Mouse (Mus musculus) midbrain, embryonic 15.5 days (tissue): ENCODE measurements around the gene Plbd2. TPM values are rescaled to one million over a fixed set of nuclear protein-coding genes. Genes with fewer than 3 reads are reported as not detected.
A peak's percentile ranks its signal among the peaks of the same experiment; 100 is the strongest.
"Not testable (repeated sequence)": the region's sequence is repeated elsewhere in the genome, so short reads cannot be mapped to it uniquely, and the experiment has no call there.

Source experiments
- ATAC-seq: fragments of 200-750 bp; cut with Nextera tagmentation; replicated peaks from 2 replicates; pipeline ENCODE4 v1.8.0; 2017; ENCODE audit warnings: moderate TSS enrichment
- H3K27ac ChIP-seq: fragments of 300-500 bp; sonication (generic); 2 replicates; pipeline ENCODE4 v1.5.1; 2015; ENCODE audit warnings: mild to moderate bottlenecking, inconsistent platforms
- H3K27me3 ChIP-seq: fragments of 300-500 bp; sonication (generic); replicated peaks from 2 replicates; pipeline ENCODE4 v1.6.1; 2015; ENCODE audit warnings: inconsistent platforms
- H3K36me3 ChIP-seq: fragments of 300-500 bp; sonication (generic); replicated peaks from 2 replicates; pipeline ENCODE4 v1.6.1; 2015; ENCODE audit warnings: inconsistent platforms
- H3K4me1 ChIP-seq: fragments of 300-500 bp; sonication (generic); 2 replicates; pipeline ENCODE4 v1.6.1; 2015; ENCODE audit warnings: inconsistent platforms
- H3K4me2 ChIP-seq: fragments of 300-500 bp; sonication (generic); 2 replicates; pipeline ENCODE4 v1.6.1; 2015; ENCODE audit warnings: inconsistent platforms, mild to moderate bottlenecking, moderate library complexity
- H3K4me3 ChIP-seq: fragments of 300-500 bp; sonication (generic); 2 replicates; pipeline ENCODE4 v1.5.1; 2015; ENCODE audit warnings: mild to moderate bottlenecking, inconsistent platforms
- H3K9ac ChIP-seq: fragments of 300-500 bp; sonication (generic); 2 replicates; pipeline ENCODE4 v1.6.1; 2015; ENCODE audit warnings: mild to moderate bottlenecking, inconsistent platforms
- H3K9me3 ChIP-seq: fragments of 300-500 bp; sonication (generic); 2 replicates; pipeline ENCODE4 v1.6.1; 2016; ENCODE audit warnings: inconsistent platforms
- WGBS: fragments of 180-500 bp; shearing (Covaris S2); methylation state at CpG from one replicate; pipeline ENCODE4 v1.1.7; 2015; ENCODE audit warnings: mixed read lengths; 5-methylcytosine and 5-hydroxymethylcytosine counted together
- polyA plus RNA-seq: library from polyadenylated mRNA; unstranded; fragments of >200 nt; fragmentation: Nextera tagmentation; extraction: Ambion mirVana; gene quantifications from 2 replicates; pipeline ENCODE4 v1.2.1, GENCODE M21; 2015

Gene Plbd2
- polyA plus RNA-seq, 1 experiment from 2014 or later, result 36.8 TPM

DNA sequence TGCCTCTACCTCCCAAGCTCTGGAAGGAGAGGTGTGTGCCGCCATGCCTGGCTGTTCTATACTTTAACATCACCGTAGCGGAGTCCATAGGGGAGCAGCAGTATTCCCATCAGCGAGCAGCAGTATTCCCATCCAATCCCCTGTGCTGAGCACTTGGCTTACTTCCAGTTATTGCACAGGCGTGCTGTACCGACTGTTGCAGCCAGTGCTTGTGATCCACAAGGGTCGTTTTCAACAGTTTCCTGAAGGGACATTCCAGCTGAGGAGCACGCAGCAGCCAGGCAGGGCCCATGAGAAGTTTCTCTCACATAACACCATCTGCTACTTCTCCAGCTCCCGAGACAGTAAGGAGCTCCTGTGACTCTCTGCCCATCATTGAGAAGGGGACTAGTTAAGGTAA lies 3.1 kb upstream of the Plbd2 start:
- 62% methylated on average over 9 of the region's 9 CpGs for WGBS

DNA sequence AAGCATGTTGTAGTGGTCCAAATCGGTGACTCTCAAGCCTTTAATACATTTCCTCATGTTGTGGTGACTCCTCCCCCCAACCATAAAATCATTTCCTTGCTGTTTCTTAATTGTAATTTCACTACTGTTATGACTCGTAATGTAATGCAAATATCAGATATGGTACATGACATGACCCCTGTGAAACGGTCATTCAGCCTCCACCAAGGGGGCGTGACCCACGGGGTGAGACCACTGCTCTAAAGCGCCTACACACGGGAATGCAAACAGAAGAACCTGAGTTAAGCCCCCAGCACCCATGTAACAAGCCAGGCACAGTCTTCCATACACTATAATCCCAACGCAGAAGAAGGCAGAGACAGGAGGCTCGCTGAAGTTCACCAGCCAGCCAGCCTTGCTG lies 2.4 kb upstream of the Plbd2 start:
- Histone ChIP-seq H3K4me1 (peaks cover 21% of the 10 kb centered on the region), H3K9me3 (no peaks in the 10 kb centered on the region), H3K27me3 (no peaks in the 10 kb centered on the region), H3K4me3 (no peak overlapping the region), H3K9ac (no peak overlapping the region), H3K36me3 (no peaks in the 10 kb centered on the region), H3K4me2 (no peak overlapping the region), H3K27ac (no peak overlapping the region)
- WGBS, result 75% methylated on average over 9 of the region's 9 CpGs
- ATAC-seq, result no peak

More for the DNA sequence above, 3.1 kb upstream of the Plbd2 start:
- Histone ChIP-seq H3K4me3 (no peak overlapping the region), H3K9ac (no peak overlapping the region), H3K9me3 (no peaks in the 10 kb centered on the region), H3K4me1 (peaks cover 25% of the 10 kb centered on the region), H3K27me3 (peaks cover 6% of the 10 kb centered on the region; the same call in 1 of the 2 replicates), H3K4me2 (no peak overlapping the region), H3K36me3 (no peaks in the 10 kb centered on the region), H3K27ac (no peak overlapping the region)
- no peak for ATAC-seq

DNA sequence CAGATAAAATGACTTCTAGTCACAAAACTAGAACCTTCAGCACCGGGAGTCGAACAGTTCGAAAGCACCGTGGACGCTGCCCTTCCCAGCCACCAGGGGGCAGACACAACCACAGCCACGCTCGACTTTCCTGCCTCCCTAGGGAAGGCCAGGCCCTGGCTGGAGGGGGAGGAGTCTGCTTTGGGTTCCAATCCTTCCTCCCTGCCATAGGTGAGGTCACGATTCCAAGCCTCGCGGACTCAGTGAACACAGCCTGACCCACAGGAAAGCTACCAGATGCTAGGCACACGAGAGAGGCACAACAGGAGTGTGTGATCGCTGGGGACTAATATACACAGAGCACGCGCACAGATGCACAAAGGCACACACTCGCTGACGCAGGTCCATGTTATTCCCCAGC lies 1.9 kb upstream of the Plbd2 start:
- Histone ChIP-seq H3K4me1 (peaks cover 19% of the 10 kb centered on the region), H3K9me3 (no peaks in the 10 kb centered on the region), H3K27me3 (no peaks in the 10 kb centered on the region), H3K27ac (no peak overlapping the region), H3K4me2 (no peak overlapping the region), H3K36me3 (no peaks in the 10 kb centered on the region), H3K4me3 (no peak overlapping the region), H3K9ac (no peak overlapping the region)
- no peak for ATAC-seq
- 24% methylated on average over 16 of the region's 16 CpGs for WGBS

DNA sequence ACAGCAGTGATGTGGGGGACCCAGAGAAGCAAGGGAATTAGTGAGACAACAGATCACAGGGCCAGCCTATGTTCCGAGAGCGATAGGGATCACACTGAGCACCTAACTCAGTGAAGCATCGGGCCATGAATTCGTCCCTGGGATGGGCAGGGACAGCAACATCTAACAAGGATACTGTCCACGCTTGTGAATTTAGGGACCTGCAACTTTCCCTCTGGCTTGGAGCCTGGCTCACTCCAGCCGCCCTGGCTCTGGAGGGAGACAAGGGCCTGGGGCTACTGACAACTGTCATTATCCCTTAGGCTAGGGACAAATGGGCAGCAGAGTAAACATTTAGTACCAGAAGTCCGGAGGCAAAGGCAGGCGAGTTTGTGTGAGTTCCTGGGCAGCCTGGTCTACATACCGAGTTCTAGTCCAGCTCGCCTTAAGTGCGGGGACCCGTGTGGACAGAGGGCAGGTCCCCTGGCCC lies 716 bp downstream of the Plbd2 start:
- Histone ChIP-seq H3K4me3 (peak overlapping the region; percentile 90), H3K27ac (0 out of 2 replicates have a peak overlapping the region, but pooled peaks have one; percentile 51), H3K36me3 (no peaks in the 10 kb centered on the region), H3K9me3 (no peaks in the 10 kb centered on the region), H3K9ac (peak overlapping the region; percentile 89), H3K4me2 (peak overlapping the region; percentile 92), H3K4me1 (peaks cover 17% of the 10 kb centered on the region), H3K27me3 (no peaks in the 10 kb centered on the region)
- 7% methylated on average over 12 of the region's 12 CpGs for WGBS
- ATAC-seq, result peak; percentile 35

DNA sequence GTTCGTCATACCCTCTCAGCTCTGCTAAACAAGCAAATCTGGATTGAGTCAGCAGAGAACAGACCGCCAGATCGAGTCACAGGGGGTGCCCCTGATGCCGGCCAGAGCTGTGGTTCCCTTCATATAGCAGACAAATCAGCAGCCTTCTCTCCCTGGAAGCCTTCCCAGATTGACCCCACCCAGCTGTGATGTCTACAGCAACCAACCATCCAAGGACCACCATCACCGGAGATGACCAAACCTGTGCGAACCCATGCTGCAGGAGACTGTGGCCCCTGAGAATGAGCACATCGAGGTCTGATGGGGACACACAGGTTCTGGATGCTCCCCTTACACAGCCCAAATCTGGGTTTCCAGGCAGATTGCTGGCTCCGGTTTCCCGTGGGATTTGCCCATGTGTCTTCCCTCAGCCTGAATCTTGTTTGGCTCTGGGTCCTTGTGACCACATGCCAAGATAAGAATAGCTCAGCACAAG lies 1.2 kb downstream of the Plbd2 start:
- no peaks in the 10 kb centered on the region for H3K27me3 ChIP-seq
- no peaks in the 10 kb centered on the region for H3K9me3 ChIP-seq
- peak overlapping the region; percentile 92 for H3K4me2 ChIP-seq
- H3K9ac ChIP-seq, result peak overlapping the region; percentile 89
- no peaks in the 10 kb centered on the region for H3K36me3 ChIP-seq
- peaks cover 17% of the 10 kb centered on the region for H3K4me1 ChIP-seq
- WGBS, result 73% methylated on average over 9 of the region's 9 CpGs
- no peak for ATAC-seq
- H3K4me3 ChIP-seq, result peak overlapping the region; percentile 90
- no peak overlapping the region for H3K27ac ChIP-seq

DNA sequence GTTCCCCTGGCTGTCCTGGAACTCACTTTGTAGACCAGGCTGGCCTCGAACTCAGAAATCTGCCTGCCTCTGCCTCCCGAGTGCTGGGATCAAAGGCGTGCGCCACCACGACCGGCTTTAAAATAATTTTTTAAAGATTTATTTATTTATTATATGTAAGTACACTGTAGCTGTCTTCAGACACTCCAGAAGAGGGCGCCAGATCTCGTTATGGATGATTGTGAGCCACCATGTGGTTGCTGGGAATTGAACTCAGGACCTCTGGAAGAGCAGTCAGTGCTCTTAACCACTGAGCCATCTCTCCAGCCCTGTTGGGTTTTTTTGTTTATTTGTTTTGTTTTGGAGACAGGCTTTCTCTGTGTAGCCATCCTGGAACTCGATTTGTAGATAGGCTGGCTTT lies 2.8 kb downstream of the Plbd2 start:
- not testable (repeated sequence) for H3K27me3 ChIP-seq, H3K27ac ChIP-seq, H3K4me3 ChIP-seq, H3K36me3 ChIP-seq, H3K9me3 ChIP-seq, H3K4me2 ChIP-seq, H3K9ac ChIP-seq, ATAC-seq
- 89% methylated on average over 9 of the region's 9 CpGs for WGBS
- peaks cover 17% of the 10 kb centered on the region for H3K4me1 ChIP-seq

DNA sequence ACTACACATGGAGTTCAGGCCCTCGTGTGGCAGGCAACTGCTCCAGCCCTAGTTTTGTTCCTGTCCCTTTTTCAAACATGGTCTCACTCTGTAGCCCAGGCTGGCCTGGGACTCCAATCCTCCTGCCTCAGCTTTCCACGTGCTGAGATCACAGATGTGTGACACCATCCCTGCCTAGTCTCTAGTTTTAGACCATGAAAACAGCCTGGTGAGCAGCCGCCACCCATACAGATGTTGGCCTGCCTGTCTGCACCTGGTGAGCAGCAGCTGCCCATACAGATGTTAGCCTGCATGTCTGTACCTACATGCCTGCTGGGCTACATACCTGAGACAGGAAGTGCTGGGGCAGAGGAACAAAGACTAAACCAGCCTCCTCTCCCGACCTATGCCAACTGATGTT lies 4.2 kb downstream of the Plbd2 start:
- Histone ChIP-seq H3K4me3 (no peak overlapping the region), H3K27me3 (no peaks in the 10 kb centered on the region), H3K27ac (no peak overlapping the region), H3K4me1 (peaks cover 17% of the 10 kb centered on the region), H3K9me3 (no peaks in the 10 kb centered on the region), H3K4me2 (no peak overlapping the region), H3K36me3 (no peaks in the 10 kb centered on the region), H3K9ac (no peak overlapping the region)
- ATAC-seq, result no peak
- WGBS, result 85% methylated on average over 4 of the region's 4 CpGs

DNA sequence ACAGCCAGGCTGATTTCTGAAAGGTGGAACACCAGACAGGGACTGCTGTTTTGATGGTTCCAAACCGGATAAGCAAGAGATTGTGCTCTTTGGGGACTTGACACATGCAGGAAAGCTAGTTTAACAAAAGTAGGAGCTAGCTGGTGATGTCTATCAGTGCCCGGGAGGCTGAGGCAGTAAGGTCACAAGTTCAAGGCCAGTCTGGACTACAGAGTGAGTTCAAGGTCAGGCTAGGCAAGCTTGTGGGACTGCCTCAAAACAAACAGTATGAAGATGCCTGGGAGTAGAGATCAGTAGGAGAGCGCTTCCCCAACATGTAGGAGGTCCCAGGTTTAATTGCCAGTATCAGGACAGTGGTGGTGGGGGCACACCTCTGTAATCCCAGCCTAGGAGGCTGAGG lies 6.4 kb downstream of the Plbd2 start:
- no peaks in the 10 kb centered on the region for H3K9me3 ChIP-seq
- H3K36me3 ChIP-seq, result 0 out of 2 replicates have a peak, but pooled peaks cover 3% of the 10 kb centered on the region
- H3K9ac ChIP-seq, result no peak overlapping the region
- H3K4me1 ChIP-seq, result peaks cover 7% of the 10 kb centered on the region
- no peak overlapping the region for H3K27ac ChIP-seq
- no peak for ATAC-seq
- no peak overlapping the region for H3K4me2 ChIP-seq
- no peaks in the 10 kb centered on the region for H3K27me3 ChIP-seq
- no peak overlapping the region for H3K4me3 ChIP-seq
- WGBS, result 91% methylated on average over 3 of the region's 3 CpGs

DNA sequence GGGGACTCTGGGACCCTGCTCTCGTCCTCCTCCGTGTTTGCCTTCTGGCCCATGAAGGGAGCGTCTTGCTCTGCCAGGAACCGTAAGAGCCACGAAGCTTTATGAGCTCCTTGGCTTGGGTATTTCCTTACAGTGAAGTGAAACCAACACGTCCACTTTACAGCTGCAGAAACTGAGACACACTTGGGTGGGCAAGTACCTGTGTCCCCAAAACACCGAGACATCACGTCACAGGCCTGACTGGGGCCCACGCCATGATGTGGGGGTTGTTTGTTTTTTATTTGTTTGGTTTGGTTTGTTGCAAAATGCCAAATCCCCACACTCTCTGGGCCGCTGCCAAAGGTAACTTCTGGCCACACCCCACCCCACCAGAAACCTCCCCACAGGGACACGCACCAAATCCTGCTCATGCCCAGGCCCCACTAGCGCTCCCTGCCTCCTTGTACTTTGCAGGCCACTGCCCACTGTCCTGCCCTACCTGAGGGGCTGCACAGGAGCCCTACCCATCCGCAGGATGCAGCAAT lies 7.7 kb downstream of the Plbd2 start:
- 88% methylated on average over 13 of the region's 13 CpGs for WGBS
- no peaks in the 10 kb centered on the region for H3K27me3 ChIP-seq
- 0 out of 2 replicates have a peak, but pooled peaks cover 3% of the 10 kb centered on the region for H3K36me3 ChIP-seq
- no peak for ATAC-seq
- H3K27ac ChIP-seq, result no peak overlapping the region
- peaks cover 2% of the 10 kb centered on the region; the same call in 1 of the 2 replicates for H3K4me1 ChIP-seq
- H3K9me3 ChIP-seq, result no peaks in the 10 kb centered on the region
- H3K4me2 ChIP-seq, result no peak overlapping the region
- no peak overlapping the region for H3K4me3 ChIP-seq
- no peak overlapping the region for H3K9ac ChIP-seq

DNA sequence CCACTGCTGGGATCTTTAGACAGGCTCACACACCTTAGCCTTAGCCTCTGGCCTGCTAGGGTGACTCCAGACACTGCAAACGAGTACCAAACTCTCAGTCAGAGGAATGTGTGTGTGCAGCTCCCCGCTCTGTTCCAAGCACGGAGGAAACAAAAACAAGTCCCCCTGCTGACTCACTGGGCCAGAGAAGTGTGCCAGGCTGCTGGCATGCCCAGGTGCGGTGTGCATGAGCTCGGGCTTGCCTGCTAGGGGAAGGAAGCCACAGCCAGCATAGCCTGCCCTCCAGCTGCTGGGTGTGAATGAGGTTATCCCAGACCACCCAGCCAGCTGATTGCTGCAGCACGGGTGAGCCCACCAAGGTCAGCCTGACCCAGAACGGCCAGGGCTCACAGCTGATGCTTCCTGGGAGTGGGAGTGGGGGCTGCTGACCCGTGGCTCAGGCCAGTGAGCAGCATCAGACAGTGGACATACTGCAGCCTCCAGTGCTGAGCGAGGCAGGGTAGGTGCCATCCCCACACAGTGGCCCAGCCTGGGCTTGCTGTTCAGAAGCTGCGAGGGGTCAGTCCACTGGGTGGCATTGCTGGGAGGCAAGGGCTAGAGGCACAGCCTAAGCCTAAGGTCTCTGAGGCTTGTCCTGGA lies 8.2 kb downstream of the Plbd2 start:
- Histone ChIP-seq H3K9ac (no peak overlapping the region), H3K27ac (no peak overlapping the region), H3K4me2 (no peak overlapping the region), H3K36me3 (0 out of 2 replicates have a peak, but pooled peaks cover 3% of the 10 kb centered on the region), H3K27me3 (no peaks in the 10 kb centered on the region), H3K4me1 (peaks cover 5% of the 10 kb centered on the region; the same call in 1 of the 2 replicates), H3K9me3 (no peaks in the 10 kb centered on the region), H3K4me3 (no peak overlapping the region)
- WGBS, result 80% methylated on average over 10 of the region's 10 CpGs
- no peak for ATAC-seq

DNA sequence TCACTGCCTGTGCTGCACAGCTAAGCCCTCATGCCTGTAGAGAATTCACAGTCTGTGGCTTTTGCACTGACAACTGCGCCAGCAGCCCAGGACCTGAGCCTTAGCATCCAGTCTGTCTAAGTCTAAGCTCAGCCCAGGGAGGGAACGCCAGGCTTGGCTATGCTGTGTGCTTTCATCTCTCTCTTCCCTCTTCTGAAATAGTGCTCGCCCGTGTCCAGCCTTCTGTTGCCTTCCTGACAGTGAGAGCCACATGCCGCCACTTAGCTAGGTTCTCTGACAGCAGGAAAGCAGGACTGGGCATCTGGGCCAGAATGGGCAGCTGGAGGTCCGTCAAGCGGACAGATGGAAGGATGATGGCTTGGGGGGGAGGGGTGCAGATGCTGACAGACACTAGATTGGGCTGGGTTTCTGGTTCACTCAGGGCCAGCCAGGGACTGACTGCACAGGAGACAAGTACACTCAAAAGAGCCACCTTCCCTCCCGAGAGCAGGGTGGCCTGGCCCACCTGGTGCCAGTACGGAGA lies 9.5 kb downstream of the Plbd2 start:
- H3K4me2 ChIP-seq, result no peak overlapping the region
- no peak for ATAC-seq
- no peak overlapping the region for H3K27ac ChIP-seq
- peaks cover 5% of the 10 kb centered on the region; the same call in 1 of the 2 replicates for H3K4me1 ChIP-seq
- H3K36me3 ChIP-seq, result 0 out of 2 replicates have a peak, but pooled peaks cover 3% of the 10 kb centered on the region
- H3K27me3 ChIP-seq, result no peaks in the 10 kb centered on the region
- H3K4me3 ChIP-seq, result no peak overlapping the region
- WGBS, result 75% methylated on average over 9 of the region's 9 CpGs
- no peaks in the 10 kb centered on the region for H3K9me3 ChIP-seq
- H3K9ac ChIP-seq, result no peak overlapping the region

DNA sequence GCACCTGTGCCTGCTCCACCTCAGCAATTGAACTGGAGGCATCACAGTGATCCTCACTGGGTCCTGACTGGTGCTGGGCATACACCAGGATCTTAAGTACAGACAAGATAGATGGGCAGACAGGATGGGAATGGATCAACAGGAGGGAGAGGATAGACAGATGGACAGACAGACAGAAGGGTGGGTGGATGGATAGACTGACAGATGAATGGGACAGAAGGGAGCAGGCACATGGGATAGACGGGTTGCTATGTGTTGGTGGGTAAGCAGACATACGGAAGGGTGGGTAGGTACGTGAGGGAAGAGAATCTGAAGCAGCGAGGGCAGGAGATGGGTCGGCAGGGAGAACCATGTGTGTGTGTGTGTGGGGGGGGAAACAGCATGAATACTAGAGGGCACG lies 10.0 kb downstream of the Plbd2 start:
- no peak for ATAC-seq
- Histone ChIP-seq H3K27me3 (no peaks in the 10 kb centered on the region), H3K4me3 (no peak overlapping the region), H3K4me1 (peaks cover 5% of the 10 kb centered on the region; the same call in 1 of the 2 replicates), H3K9ac (no peak overlapping the region), H3K4me2 (no peak overlapping the region), H3K9me3 (no peaks in the 10 kb centered on the region), H3K36me3 (0 out of 2 replicates have a peak, but pooled peaks cover 3% of the 10 kb centered on the region), H3K27ac (no peak overlapping the region)
- 90% methylated on average over 6 of the region's 6 CpGs for WGBS
